Mouse (Mus musculus): ENCODE results near the gene Endog. TPM values are rescaled to one million over a fixed set of nuclear protein-coding genes. Genes with fewer than 3 reads are reported as not detected.
A peak's percentile ranks its signal among the peaks of the same experiment; 100 is the strongest.

Gene Endog
- polyA plus RNA-seq, 1 experiment from 2014 or later: 17.1 TPM

- Histone ChIP-seq H3K36me3 (no peaks in the 10 kb centered on the region), H3K4me2 (replicated peaks) (no peak overlapping the region), H3K9me3 (no peaks in the 10 kb centered on the region), H3K27ac (no peak overlapping the region), H3K4me1 (peaks cover 6% of the 10 kb centered on the region), H3K27me3 (replicated peaks) (no peaks in the 10 kb centered on the region), H3K9ac (no peak overlapping the region), H3K4me3 (no peak overlapping the region)
- ATAC-seq (ENCODE audit: low FRiP score, low read depth): no peak
- WGBS: 71% methylated on average over 1 of the region's 1 CpGs
Measured at GRCm38 (mm10) chr2:30199984-30200383, 28.7 kb downstream of the Endog start.

- H3K36me3 ChIP-seq: no peaks in the 10 kb centered on the region
- H3K9me3 ChIP-seq: no peaks in the 10 kb centered on the region
- 87% methylated on average over 5 of the region's 5 CpGs for WGBS
- no peak overlapping the region for H3K4me3 ChIP-seq
- H3K4me1 ChIP-seq: peaks cover 7% of the 10 kb centered on the region
- ATAC-seq (ENCODE audit: low FRiP score, low read depth): no peak
- no peaks in the 10 kb centered on the region for H3K27me3 ChIP-seq (replicated peaks)
- no peak overlapping the region for H3K4me2 ChIP-seq (replicated peaks)
- H3K9ac ChIP-seq: no peak overlapping the region
- H3K27ac ChIP-seq: no peak overlapping the region
Measured at GRCm38 (mm10) chr2:30200388-30200925, 29.2 kb downstream of the Endog start.

GRCm38 (mm10) chr2:30203439-30203838 lies 32.1 kb downstream of the Endog start:
- Histone ChIP-seq H3K4me1 (peaks cover 16% of the 10 kb centered on the region), H3K4me2 (replicated peaks) (no peak overlapping the region), H3K4me3 (no peak overlapping the region), H3K9me3 (no peaks in the 10 kb centered on the region), H3K27ac (no peak overlapping the region), H3K9ac (no peak overlapping the region), H3K27me3 (replicated peaks) (no peaks in the 10 kb centered on the region), H3K36me3 (no peaks in the 10 kb centered on the region)
- 78% methylated on average over 7 of the region's 7 CpGs for WGBS
- no peak for ATAC-seq (ENCODE audit: low FRiP score, low read depth)

- H3K9me3 ChIP-seq: no peaks in the 10 kb centered on the region
- H3K27me3 ChIP-seq (replicated peaks): no peaks in the 10 kb centered on the region
- no peaks in the 10 kb centered on the region for H3K36me3 ChIP-seq
- H3K4me2 ChIP-seq (replicated peaks): peak overlapping the region; percentile 88
- peak overlapping the region; percentile 54 for H3K4me3 ChIP-seq
- H3K9ac ChIP-seq: peak overlapping the region; percentile 60
- peak overlapping the region; percentile 26; the same call in 1 of the 2 replicates for H3K27ac ChIP-seq
- peak; percentile 65 for ATAC-seq (ENCODE audit: low FRiP score, low read depth)
- H3K4me1 ChIP-seq: peaks cover 16% of the 10 kb centered on the region
- 2% methylated on average over 13 of the region's 13 CpGs for WGBS
Measured at GRCm38 (mm10) chr2:30205255-30205628, 33.9 kb downstream of the Endog start.

GRCm38 (mm10) chr2:30205629-30206357 lies 34.5 kb downstream of the Endog start, which contains the start of gene Kyat1:
Gene Kyat1, minus strand, starts transcription at chr2:30205847.
- WGBS: under 1% methylated on average over 44 of the region's 44 CpGs
- peak; percentile 94 for ATAC-seq (ENCODE audit: low FRiP score, low read depth)
- peak within 1 kb of the TSS; percentile 60 for H3K9ac ChIP-seq
- H3K27ac ChIP-seq: peak within 1 kb of the TSS; percentile 26; the same call in 1 of the 2 replicates
- H3K27me3 ChIP-seq (replicated peaks): no peaks in the 10 kb centered on the region
- H3K4me1 ChIP-seq: peaks cover 16% of the 10 kb centered on the region
- peak within 1 kb of the TSS; percentile 88 for H3K4me2 ChIP-seq (replicated peaks)
- no peaks in the 10 kb centered on the region for H3K36me3 ChIP-seq
- no peaks in the 10 kb centered on the region for H3K9me3 ChIP-seq
- H3K4me3 ChIP-seq: peak within 1 kb of the TSS; percentile 54

GRCm38 (mm10) chr2:30207401-30207800 lies 36.1 kb downstream of the Endog start:
- Histone ChIP-seq H3K36me3 (no peaks in the 10 kb centered on the region), H3K4me1 (peaks cover 16% of the 10 kb centered on the region), H3K27me3 (replicated peaks) (no peaks in the 10 kb centered on the region), H3K4me2 (replicated peaks) (no peak overlapping the region), H3K4me3 (no peak overlapping the region), H3K9ac (no peak overlapping the region), H3K27ac (no peak overlapping the region), H3K9me3 (no peaks in the 10 kb centered on the region)
- no peak for ATAC-seq (ENCODE audit: low FRiP score, low read depth)
- 78% methylated on average over 4 of the region's 4 CpGs for WGBS

GRCm38 (mm10) chr2:30207886-30208285 lies 36.6 kb downstream of the Endog start:
- 80% methylated on average over 5 of the region's 5 CpGs for WGBS
- H3K27ac ChIP-seq: no peak overlapping the region
- no peak for ATAC-seq (ENCODE audit: low FRiP score, low read depth)
- no peaks in the 10 kb centered on the region for H3K36me3 ChIP-seq
- H3K9ac ChIP-seq: no peak overlapping the region
- H3K27me3 ChIP-seq (replicated peaks): no peaks in the 10 kb centered on the region
- H3K4me1 ChIP-seq: peaks cover 16% of the 10 kb centered on the region
- H3K4me2 ChIP-seq (replicated peaks): no peak overlapping the region
- H3K9me3 ChIP-seq: no peaks in the 10 kb centered on the region
- H3K4me3 ChIP-seq: no peak overlapping the region

- Histone ChIP-seq H3K4me3 (no peak overlapping the region), H3K4me2 (replicated peaks) (no peak overlapping the region), H3K9ac (no peak overlapping the region), H3K36me3 (no peaks in the 10 kb centered on the region), H3K27ac (no peak overlapping the region), H3K4me1 (peaks cover 3% of the 10 kb centered on the region), H3K9me3 (no peaks in the 10 kb centered on the region), H3K27me3 (replicated peaks) (no peaks in the 10 kb centered on the region)
- 64% methylated on average over 6 of the region's 6 CpGs for WGBS
- no peak for ATAC-seq (ENCODE audit: low FRiP score, low read depth)
Measured at GRCm38 (mm10) chr2:30211408-30212168, 40.3 kb downstream of the Endog start.

GRCm38 (mm10) chr2:30212169-30212545 lies 40.9 kb downstream of the Endog start:
- no peak overlapping the region for H3K27ac ChIP-seq
- no peaks in the 10 kb centered on the region for H3K9me3 ChIP-seq
- H3K4me3 ChIP-seq: no peak overlapping the region
- H3K36me3 ChIP-seq: no peaks in the 10 kb centered on the region
- no peaks in the 10 kb centered on the region for H3K4me1 ChIP-seq
- no peaks in the 10 kb centered on the region for H3K27me3 ChIP-seq (replicated peaks)
- no peak for ATAC-seq (ENCODE audit: low FRiP score, low read depth)
- H3K9ac ChIP-seq: no peak overlapping the region
- 69% methylated on average over 4 of the region's 4 CpGs for WGBS
- no peak overlapping the region for H3K4me2 ChIP-seq (replicated peaks)

- no peak for ATAC-seq (ENCODE audit: low FRiP score, low read depth)
- H3K4me2 ChIP-seq (replicated peaks): no peak overlapping the region
- no peak overlapping the region for H3K4me3 ChIP-seq
- WGBS: 90% methylated on average over 1 of the region's 1 CpGs
- H3K27me3 ChIP-seq (replicated peaks): no peaks in the 10 kb centered on the region
- H3K4me1 ChIP-seq: no peaks in the 10 kb centered on the region
- no peaks in the 10 kb centered on the region for H3K36me3 ChIP-seq
- H3K9ac ChIP-seq: no peak overlapping the region
- no peaks in the 10 kb centered on the region for H3K9me3 ChIP-seq
- H3K27ac ChIP-seq: no peak overlapping the region
Measured at GRCm38 (mm10) chr2:30212951-30213350, 41.7 kb downstream of the Endog start.

- Histone ChIP-seq H3K27me3 (replicated peaks) (no peaks in the 10 kb centered on the region), H3K4me2 (replicated peaks) (no peak overlapping the region), H3K36me3 (no peaks in the 10 kb centered on the region), H3K4me3 (no peak overlapping the region), H3K4me1 (no peaks in the 10 kb centered on the region), H3K27ac (no peak overlapping the region), H3K9me3 (no peaks in the 10 kb centered on the region), H3K9ac (no peak overlapping the region)
- WGBS: 90% methylated on average over 3 of the region's 3 CpGs
- ATAC-seq (ENCODE audit: low FRiP score, low read depth): no peak
Measured at GRCm38 (mm10) chr2:30214745-30215144, 43.5 kb downstream of the Endog start.

GRCm38 (mm10) chr2:30215493-30215892 lies 44.2 kb downstream of the Endog start:
- no peak overlapping the region for H3K4me3 ChIP-seq

More at GRCm38 (mm10) chr2:30215493-30215892, 44.2 kb downstream of the Endog start:
- 83% methylated on average over 6 of the region's 6 CpGs for WGBS
- Histone ChIP-seq H3K27me3 (replicated peaks) (no peaks in the 10 kb centered on the region), H3K9me3 (no peaks in the 10 kb centered on the region), H3K9ac (no peak overlapping the region), H3K4me1 (no peaks in the 10 kb centered on the region), H3K4me2 (replicated peaks) (no peak overlapping the region), H3K36me3 (no peaks in the 10 kb centered on the region), H3K27ac (no peak overlapping the region)
- ATAC-seq (ENCODE audit: low FRiP score, low read depth): no peak

Measured in neural tube, embryonic 12.5 days (tissue).